Mouse (Mus musculus): ENCODE measurements around the gene Atrip. TPM values are rescaled to one million over a fixed set of nuclear protein-coding genes. Genes with fewer than 3 reads are reported as not detected.

Atrip gene
- polyA plus RNA-seq (2014; fragmentation: Illumina TruSeq; extraction: RNeasy Lipid Tissue Mini Kit (QIAGEN cat#74804); ENCODE audit: low read depth, low replicate concordance): 7.5 TPM

GRCm38 (mm10) chr9:109073661-109074573, at the start of gene Atrip:
Atrip (minus strand) TSS chr9:109074124.

GRCm38 (mm10) chr9:109095137-109095982, 21.4 kb upstream of the Atrip start, which contains the start of gene Plxnb1:
Plxnb1 (plus strand) TSS chr9:109095389.

GRCm38 (mm10) chr9:109082124-109082800, 8.3 kb upstream of the Atrip start, which contains the start of the genes Ccdc51 and Tma7:
Ccdc51 (plus strand) TSS chr9:109082493.
Tma7 (minus strand) TSS chr9:109082587.

GRCm38 (mm10) chr9:109059136-109059903, 14.6 kb downstream of the Atrip start, which contains the start of gene Trex1:
Trex1 (minus strand) TSS chr9:109059734.

GRCm38 (mm10) chr9:109038086-109038895, 35.6 kb downstream of the Atrip start, which contains the start of gene Shisa5:
Shisa5 (plus strand) TSS chr9:109038565.

Other genes with a start within 250 kb of the Atrip start
- not detected for gene Celsr3, start 247.8 kb downstream of the Atrip start, polyA plus RNA-seq (2014; fragmentation: Illumina TruSeq; extraction: RNeasy Lipid Tissue Mini Kit (QIAGEN cat#74804); ENCODE audit: low read depth, low replicate concordance)
- 27.2 TPM for gene Slc26a6, start 220.8 kb downstream of the Atrip start, polyA plus RNA-seq (2014; fragmentation: Illumina TruSeq; extraction: RNeasy Lipid Tissue Mini Kit (QIAGEN cat#74804); ENCODE audit: low read depth, low replicate concordance)
- not detected for gene Tmem89, start 159.5 kb downstream of the Atrip start, polyA plus RNA-seq (2014; fragmentation: Illumina TruSeq; extraction: RNeasy Lipid Tissue Mini Kit (QIAGEN cat#74804); ENCODE audit: low read depth, low replicate concordance)
- 1,473 TPM for gene Uqcrc1, start 137.5 kb downstream of the Atrip start, polyA plus RNA-seq (2014; fragmentation: Illumina TruSeq; extraction: RNeasy Lipid Tissue Mini Kit (QIAGEN cat#74804); ENCODE audit: low read depth, low replicate concordance)
- 0.60 TPM for gene Col7a1, start 120.5 kb downstream of the Atrip start, polyA plus RNA-seq (2014; fragmentation: Illumina TruSeq; extraction: RNeasy Lipid Tissue Mini Kit (QIAGEN cat#74804); ENCODE audit: low read depth, low replicate concordance)
- gene Ucn2, start 88.1 kb downstream of the Atrip start, polyA plus RNA-seq (2014; fragmentation: Illumina TruSeq; extraction: RNeasy Lipid Tissue Mini Kit (QIAGEN cat#74804); ENCODE audit: low read depth, low replicate concordance): 0.42 TPM
- gene Pfkfb4, start 82.3 kb downstream of the Atrip start, polyA plus RNA-seq (2014; fragmentation: Illumina TruSeq; extraction: RNeasy Lipid Tissue Mini Kit (QIAGEN cat#74804); ENCODE audit: low read depth, low replicate concordance): 4.6 TPM
- gene Shisa5, start 35.6 kb downstream of the Atrip start, polyA plus RNA-seq (2014; fragmentation: Illumina TruSeq; extraction: RNeasy Lipid Tissue Mini Kit (QIAGEN cat#74804); ENCODE audit: low read depth, low replicate concordance): 40.8 TPM
- gene Trex1, start 14.4 kb downstream of the Atrip start, polyA plus RNA-seq (2014; fragmentation: Illumina TruSeq; extraction: RNeasy Lipid Tissue Mini Kit (QIAGEN cat#74804); ENCODE audit: low read depth, low replicate concordance): 22.4 TPM
- 13.3 TPM for gene Ccdc51, start 8.4 kb upstream of the Atrip start, polyA plus RNA-seq (2014; fragmentation: Illumina TruSeq; extraction: RNeasy Lipid Tissue Mini Kit (QIAGEN cat#74804); ENCODE audit: low read depth, low replicate concordance)
- 188 TPM for gene Tma7, start 8.5 kb upstream of the Atrip start, polyA plus RNA-seq (2014; fragmentation: Illumina TruSeq; extraction: RNeasy Lipid Tissue Mini Kit (QIAGEN cat#74804); ENCODE audit: low read depth, low replicate concordance)
- gene Plxnb1, start 21.3 kb upstream of the Atrip start, polyA plus RNA-seq (2014; fragmentation: Illumina TruSeq; extraction: RNeasy Lipid Tissue Mini Kit (QIAGEN cat#74804); ENCODE audit: low read depth, low replicate concordance): 25.6 TPM
- not detected for gene Fbxw21, start 87.9 kb upstream of the Atrip start, polyA plus RNA-seq (2014; fragmentation: Illumina TruSeq; extraction: RNeasy Lipid Tissue Mini Kit (QIAGEN cat#74804); ENCODE audit: low read depth, low replicate concordance)
- gene Fbxw13, start 121.9 kb upstream of the Atrip start, polyA plus RNA-seq (2014; fragmentation: Illumina TruSeq; extraction: RNeasy Lipid Tissue Mini Kit (QIAGEN cat#74804); ENCODE audit: low read depth, low replicate concordance): not detected
- not detected for gene Fbxw20, start 160.6 kb upstream of the Atrip start, polyA plus RNA-seq (2014; fragmentation: Illumina TruSeq; extraction: RNeasy Lipid Tissue Mini Kit (QIAGEN cat#74804); ENCODE audit: low read depth, low replicate concordance)
- gene Fbxw14, start 213.6 kb upstream of the Atrip start, polyA plus RNA-seq (2014; fragmentation: Illumina TruSeq; extraction: RNeasy Lipid Tissue Mini Kit (QIAGEN cat#74804); ENCODE audit: low read depth, low replicate concordance): not detected